Mouse (Mus musculus): ENCODE data around the gene P4hb.
"Not testable (repeated sequence)": the region's sequence is repeated elsewhere in the genome, so short reads cannot be mapped to it uniquely, and the experiment has no call there.

P4hb gene

DNA sequence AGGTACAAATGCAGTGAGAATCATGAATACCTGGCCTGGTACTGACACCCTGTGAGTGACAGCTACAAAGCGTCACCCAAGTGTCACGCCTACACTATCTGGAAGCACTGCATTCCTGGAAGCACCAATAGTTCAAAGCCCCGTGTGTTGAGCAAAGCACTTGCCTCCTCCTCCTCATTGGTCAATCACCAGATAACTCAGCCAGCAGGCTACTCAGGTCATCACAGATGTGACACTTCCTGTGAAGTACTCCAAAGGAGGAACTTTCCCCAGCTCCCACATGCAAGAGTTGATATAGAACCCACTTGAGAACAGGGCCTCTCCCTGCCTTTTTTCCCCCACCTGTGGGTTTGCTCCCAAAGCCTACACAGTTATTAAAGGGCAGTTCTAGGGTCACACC is 1.9 kb downstream of the P4hb start:
- no peak for DNase-seq

DNA sequence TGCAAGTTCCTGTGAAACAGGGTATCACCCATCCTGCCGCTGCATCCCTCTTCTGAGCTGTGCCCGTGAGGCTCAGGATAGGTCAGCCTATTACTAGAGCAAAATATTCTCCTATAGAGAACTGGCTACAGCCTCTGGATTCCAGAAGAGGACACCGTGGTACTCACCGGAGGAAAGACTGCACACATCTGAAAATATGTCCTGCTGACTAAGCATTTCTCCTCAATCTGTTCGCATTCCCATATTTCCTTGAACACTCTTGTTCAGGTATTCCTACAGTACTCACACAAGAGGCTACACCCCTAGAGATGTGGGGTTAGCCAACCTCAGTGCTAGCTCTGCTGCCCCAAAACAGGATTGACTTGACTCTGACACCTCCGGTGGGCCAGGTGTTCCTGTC is 4.7 kb downstream of the P4hb start:
- DNase-seq, result no peak

DNA sequence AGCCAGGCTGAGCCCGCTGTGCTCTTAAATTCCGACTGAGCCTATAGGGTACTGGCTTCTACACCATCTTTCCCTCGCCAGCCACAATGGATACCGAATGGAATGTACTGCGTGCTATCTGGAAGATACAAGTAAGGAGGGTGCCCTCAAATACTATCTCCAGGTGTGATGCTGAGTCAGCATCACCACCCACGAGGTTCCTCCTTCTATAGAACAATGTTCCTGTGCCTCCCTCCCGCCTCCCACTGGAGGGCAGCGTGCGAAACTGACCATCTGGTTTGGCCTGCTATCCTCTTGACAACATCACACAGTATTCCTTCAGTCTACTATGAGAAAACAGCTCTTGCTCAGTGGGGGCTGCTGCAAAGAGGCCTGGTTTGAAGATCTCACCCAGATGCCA is 7.9 kb downstream of the P4hb start:
- no peak for DNase-seq

DNA sequence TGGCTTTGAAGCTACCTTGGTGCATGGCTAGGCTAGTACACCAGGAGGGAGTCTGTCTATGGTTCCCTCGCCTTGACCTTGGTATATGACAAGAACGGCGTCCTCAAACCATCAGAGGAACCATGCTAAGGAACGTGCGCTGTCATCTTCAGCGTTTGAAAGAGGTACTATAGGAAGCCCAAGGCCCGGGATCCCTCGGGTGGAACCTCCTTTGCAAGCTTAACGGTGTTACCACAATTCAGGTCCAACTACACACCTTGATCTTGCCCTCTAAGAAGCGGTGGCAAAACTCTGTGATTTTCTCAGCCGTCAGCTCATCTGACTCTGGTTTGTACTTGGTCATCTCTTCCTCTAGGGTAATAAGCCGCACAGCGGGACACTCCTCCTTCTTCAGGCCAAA is 10.1 kb downstream of the P4hb start:
- DNase-seq, result no peak

DNA sequence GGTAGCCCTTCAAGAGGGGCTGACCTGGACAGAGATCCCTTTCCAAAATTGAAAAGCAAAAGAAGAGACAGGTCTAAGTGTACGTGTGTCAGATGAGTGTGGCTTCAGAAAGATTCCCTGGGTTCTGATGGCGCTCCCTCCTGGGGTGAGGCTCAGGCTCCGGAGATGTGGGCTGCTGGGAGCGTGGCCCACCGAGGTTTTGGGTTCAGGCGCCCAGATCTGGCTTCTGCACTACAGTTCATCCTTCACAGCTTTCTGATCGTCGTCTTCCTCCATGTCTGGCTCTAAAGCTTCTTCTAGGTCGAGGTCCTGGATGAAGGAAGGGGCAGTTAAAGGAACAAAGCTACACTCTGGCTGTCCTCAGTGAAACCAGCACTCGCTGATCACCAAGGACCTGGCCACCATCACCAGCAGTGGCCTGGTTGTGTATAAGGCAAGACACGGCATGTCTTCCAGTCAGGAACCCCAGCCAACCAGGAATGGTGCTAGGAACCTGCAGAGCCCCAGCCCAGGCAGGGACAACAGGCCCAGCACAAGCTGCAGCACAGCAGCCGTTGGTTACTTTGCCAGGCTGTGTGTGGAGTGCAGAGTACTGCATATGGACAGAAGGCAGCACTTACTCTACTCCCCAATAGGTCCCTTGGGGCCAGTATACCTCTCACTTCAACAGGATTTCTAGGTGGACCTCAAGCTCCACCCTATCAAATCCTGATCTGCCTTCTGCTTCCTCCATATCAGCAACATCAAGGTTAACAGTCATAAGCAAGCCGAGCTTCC is 11.9 kb downstream of the P4hb start:
- DNase-seq, result no peak

DNA sequence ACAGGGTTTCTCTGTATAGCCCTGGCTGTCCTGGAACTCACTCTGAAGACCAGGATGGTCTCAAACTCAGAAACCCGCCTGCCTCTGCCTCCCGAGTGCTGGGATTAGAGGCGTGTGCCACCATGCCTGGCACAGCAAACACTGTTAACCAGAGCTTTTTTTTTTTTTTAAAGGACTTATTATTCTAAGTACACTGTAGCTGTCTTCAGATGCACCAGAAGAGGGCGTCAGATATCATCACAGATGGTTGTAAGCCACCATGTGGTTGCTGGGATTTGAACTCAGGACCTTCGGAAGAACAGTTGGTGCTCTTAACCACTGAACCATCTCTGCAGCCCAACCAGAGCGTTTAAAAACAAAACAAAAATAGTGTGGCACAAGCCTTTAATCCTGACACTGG is 14.2 kb downstream of the P4hb start:
- not testable (repeated sequence) for DNase-seq

DNA sequence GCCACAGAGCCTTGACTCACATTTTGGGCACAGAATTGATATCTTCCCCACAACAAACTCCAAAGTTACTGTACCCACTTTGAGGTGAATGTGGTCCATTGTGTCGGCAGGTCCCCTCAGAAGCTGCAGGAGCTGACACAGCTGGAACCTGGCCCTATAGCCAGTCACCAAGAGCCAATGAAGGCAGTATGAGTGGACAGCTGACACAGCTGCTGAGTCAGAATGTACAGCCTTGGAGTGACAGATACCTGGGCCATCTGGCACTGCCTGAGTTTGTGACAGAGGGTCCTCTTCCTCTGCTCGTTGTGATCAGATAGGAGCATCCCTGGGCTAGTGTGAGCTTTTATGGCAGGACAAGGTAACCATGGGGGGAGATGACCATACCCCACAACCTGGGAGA is 17.8 kb downstream of the P4hb start:
- DNase-seq, result no peak

DNA sequence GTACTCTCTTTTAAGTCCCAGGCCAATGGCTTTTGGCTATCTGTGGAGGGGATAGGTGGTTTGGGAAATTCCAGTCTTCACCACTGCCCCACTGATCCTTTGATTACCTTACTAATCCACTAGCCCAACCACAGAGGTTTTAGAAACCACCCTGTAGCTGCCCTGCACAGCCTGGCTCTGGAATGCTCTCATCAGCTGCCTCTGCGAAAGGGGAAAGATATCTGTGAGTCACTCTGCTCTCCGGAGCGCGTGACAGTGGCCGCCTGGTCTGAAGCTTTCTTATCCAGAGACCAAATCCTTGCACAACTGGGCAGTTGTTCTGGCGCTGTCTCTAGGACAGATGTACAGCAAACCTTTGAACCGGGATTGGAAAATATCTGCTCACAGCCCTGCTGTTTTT is 18.2 kb downstream of the P4hb start:
- DNase-seq, result no peak

DNA sequence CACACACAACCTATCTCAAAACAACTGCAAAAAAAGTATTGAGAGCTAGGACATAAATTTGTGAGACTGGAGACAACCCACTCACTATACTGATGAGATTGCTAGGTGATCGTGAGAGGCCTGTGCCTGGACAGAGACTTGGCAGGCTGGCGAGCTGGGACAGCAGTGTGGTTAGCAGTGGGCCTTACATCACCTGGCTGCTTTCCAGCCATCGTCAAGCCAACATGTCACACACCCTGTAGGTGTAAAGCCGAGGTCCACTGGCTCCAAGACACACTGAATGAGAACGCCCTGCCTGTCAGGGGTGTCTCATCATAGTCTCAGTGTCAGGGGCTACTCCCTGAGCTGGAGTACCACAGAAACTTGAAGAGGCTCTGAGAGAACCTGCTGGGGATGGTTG is 20.3 kb downstream of the P4hb start:
- DNase-seq, result no peak

DNA sequence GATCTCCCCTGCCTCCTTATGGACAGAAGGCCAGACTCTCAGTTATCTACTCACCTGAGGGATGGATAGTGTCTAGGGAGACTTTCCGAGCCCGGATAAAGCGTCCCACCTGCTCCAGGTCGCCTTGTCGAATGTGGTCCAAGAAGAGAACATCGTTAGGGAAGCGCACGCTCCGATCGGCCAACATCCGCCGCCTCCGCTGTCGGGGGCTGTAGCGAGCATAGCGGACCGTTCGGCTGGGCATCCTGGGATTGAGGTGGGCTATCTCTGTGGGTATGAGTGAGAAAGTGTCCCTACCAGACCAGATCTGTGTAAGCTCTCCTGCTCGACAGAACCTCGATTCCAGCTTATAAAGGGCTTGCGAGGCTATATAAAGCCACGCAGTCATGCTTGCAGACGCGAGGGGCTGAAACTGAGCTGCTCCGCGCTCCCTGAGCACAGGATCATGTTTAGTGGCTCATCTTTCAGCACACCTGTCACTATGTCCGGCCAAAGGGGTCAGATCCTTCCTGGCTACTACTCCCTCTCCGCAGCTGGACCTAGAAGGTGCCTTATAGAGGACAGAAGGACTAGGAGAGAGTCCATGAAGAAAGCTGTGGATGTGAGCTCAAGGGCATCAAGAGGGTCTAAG is 22.1 kb downstream of the P4hb start, which contains the start of gene Ppp1r27:
Gene Ppp1r27 (minus strand): TSS at position 323 of the 631 bp plus-strand sequence.
- DNase-seq, result no peak

DNA sequence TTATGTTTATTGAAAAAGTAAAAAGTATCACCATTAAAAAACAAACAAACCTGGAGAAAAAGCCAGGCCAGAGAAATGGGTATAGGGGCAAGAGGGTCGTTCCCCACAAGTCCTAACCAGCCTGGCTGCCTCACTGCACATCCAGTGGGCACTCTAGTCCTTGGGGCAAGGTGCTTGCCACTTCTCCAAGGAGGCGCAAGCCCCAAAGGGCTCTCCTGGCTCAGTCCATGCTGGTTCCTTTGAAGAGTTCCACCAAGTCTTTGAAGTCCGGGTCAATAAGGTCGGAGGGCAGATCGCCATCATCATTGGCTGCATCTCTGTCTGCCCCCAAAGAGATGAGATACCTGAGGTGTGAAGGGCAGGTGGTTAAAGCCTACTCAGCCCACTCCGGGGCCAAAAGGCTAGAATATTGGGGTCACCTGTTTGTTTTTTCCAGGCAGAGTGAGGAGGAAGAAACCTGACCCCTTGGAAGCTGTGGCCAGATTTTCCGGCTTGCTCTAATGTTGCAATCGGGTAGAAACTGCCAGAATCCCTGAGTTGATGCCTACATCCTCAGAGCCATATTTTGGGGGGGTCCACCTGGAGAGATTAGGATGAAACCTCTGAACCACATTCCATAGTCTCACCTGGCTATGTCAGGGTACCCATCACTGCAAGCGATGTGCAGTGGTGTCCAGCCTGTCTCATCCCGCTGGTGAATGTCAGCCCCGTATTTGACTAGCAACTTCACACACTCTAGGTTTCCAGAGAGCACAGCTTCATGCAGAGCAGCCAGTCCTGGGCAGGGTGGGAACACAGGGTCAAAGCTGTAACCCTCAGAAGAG is 22.9 kb downstream of the P4hb start:
- DNase-seq, result no peak

DNA sequence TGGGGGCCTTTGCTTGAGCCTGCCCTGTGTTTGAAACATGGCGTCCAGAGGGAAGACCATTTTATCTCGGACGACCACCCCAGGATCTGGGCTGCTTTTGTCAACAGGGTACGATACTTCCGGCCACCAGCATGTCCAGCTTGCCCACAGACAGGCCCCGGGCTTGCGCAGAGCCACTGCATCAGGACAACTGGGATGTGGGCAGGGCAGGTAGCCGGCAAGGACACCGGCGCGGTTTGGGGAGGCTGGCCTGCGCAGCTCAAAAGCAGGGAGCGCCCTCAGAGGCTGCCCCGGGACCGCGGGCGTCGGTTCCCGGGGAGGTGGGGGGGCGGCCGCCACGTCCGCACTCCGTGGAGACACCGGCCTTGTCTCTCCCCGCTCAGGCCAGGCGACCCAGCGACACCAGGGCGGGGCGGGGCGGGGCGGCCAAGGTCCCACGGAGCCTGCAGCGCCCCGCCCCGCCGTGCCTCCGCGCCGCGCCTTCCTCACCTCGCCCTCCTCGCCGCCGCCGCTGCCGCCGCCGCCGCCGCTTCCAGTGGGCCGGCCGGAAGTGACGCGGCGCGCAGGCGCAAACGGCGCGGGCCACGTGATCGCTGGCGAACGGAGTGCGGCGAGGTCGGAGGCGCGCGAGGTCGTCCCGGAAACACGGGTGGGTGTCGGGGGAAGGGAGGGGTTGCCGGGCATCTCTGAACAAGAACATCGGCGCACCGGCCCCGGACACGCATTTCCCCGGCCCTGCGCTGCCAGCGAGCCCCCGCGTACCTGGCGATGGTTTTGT is 23.7 kb downstream of the P4hb start, which contains the start of gene Mcrip1:
Gene Mcrip1 (minus strand): TSS at position 560 of the 778 bp plus-strand sequence.
- peak; percentile 93 for DNase-seq

DNA sequence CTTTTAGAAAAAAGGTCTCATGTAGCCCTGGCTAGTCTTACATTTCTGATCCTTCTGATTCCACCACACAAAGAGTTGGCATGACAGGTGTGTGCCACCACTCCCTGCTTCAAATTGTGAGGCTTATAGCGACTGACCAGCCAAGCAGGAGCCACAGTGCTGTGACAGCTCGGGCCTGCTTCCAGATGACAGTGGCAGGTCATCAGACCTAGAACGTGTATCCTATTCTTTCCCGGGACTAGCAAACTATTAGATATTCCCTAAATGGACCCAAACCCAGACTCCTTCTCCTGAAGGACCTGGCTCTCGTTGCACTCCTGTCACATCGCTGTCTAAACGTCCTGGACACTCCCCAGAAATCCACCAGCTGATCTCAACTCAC is 24.3 kb downstream of the P4hb start:
- no peak for DNase-seq

DNA sequence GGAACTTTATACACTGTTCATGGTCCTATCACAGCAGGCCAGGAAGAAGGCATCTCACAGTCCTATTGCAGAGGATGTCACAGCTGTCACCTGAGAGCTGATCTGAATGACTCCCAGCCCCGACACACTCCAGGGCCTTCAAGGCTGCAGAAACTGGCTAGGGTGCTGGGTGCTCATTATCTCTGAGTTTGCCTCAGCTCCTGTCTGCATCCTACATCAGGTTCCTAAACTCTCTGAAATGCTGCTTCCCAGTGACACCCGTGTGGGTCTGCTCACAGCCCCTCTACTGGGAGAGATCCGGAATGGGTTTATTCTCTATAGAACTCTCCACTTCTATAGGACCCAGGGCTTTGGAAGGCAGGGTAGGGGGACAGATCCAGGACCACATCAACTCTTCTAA is 24.8 kb downstream of the P4hb start:
- DNase-seq, result no peak

DNA sequence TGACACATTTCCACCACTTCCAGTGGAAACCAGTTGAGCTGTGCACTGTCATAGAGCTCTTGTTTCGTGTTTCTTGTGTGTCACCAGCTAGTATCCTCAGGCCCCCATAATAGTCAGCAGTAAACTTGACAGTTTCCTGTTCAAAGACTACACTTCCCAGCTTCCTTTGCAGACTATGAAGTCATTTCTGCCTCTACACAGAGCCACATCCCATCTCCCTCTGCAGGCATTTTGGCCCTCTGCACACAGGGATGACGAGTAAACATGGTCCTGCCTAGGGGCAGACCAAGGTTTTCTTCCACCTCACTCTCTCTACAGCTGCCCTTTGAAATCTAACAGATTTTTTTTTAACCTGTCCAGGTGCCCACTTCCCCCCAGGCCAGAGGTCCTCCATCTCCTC is 25.6 kb downstream of the P4hb start:
- DNase-seq, result no peak

DNA sequence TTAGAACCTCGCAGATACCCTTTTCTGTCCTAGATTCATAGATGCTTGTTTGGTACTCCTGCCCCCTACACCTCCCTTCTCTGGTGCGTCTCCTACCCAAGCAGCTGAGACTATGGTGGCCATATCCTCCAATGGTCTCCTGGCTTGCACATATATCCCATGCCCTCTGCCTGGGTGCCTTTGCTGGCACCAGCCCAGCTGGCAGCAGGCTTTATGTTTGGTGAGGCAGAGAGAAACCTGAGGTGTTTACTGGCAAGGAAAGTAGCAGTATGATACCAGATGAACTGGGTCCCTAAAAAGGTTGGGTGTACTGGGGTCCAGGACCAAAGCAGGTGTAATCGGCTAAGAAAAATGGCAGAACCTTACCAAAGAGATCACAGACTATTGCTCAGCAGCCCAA is 27.1 kb downstream of the P4hb start:
- DNase-seq, result peak in 1 of 2 experiments; percentile 54

DNA sequence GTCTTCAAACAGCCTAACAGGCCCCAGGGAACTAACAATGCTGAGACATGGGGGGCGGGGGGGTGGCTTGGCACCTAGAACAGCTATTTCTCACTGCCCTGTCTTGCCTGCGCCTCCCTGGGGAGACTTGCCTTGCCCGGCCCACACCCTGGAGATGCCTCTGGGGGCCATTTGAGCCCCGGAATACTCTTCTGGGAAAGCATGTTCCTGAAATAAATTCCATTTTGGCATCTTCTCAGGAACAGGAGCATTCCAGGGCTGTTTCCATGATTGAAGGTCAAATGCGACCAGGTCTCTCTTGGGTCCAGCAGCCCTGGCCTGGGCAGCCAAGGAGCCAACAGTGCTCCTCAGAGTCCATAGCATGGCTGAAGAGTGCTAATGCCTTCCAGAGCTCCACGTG is 30.7 kb downstream of the P4hb start:
- DNase-seq, result no peak

DNA sequence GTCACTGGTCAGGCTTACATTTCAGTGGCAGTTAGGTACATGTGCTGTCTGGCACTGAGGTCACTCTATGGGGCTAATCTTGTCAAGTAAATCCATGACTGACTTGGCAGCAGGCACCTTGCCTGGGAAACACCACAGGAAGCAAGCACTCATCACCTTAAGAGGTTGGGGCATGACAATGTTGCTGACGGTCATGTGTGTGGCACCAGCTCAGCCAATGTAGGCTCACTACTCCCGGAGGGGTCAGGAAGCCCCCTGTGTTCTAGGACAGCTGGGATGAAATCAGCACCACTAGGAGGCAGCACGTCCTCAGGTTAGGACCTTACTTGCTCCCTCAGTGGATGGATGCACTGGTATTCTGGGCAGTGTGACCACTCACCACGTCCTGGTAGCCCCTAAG is 31.1 kb downstream of the P4hb start:
- DNase-seq, result peak in 1 of 2 experiments; percentile 44

DNA sequence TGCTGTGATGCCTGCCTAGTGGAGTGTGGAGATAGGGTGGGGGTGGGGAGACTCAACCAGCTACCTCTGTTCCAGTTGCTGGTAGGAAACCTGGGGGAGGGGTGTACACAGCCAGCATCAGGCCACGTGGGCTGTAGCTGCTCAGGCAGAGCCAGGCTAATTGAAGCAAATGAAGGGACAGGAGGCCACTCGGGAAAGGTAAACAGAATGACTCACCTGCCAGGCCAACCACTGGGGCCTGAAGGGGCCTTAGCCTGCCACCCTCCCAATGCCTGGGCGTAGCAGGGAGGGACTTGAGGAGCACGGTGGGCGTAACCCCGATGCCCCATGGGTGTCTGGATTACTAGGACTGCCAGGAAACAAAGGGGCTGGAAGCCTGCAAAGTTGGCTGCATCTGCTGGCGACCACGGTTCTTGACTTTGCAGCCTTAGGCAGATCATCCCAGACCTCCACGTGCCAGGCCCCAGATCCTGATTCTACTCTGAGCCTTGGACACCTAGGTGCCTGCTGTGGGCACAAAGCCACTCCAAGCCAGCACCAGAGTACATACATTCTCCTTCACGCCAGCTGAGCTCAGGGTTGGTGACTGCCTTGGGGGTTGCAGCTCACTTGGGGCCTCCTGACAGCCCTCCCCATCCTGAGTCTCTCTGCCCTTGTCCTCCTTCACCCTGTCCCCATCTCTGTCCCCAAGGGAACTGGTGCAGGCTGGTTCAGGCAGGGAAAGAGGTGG is 33.6 kb downstream of the P4hb start:
- DNase-seq, result peak; percentile 67 to 90

DNA sequence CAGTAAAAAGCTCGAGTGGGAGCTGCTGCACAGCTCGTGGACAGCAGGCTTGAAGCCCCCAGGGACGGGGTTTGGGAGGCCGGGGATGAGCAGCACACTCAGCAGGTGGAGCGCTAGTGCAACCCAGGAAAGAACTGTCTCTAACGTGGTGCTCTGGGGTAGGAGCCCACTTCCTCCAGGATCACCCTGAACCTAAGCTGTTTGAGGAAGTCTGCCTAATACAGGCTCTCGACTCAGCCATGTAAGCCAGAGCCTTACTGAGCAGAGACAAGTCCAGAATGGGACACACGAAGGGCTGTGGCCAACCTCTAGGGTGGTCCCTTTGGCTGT is 34.1 kb downstream of the P4hb start:
- no peak for DNase-seq

DNA sequence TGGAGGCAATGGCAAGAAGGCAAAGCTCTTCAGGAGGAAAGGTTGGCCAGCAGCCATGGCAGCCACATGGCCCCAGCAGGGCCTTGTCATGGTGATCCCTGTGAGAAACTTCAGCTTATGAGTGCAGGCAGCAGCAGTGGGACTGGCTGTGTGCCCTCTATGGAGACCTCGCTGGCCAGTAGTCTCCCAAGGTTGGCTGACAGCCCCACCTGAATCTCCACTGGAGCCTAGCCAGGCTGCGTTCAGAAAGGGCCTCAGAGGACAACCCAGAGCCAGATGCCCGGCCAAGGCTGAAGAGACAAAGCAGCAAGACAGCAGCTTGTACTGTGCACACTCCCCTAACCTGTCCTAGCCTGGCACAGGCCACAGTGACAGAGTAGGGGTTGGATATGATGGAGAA is 34.6 kb downstream of the P4hb start:
- peak; percentile 87 to 91 for DNase-seq

DNA sequence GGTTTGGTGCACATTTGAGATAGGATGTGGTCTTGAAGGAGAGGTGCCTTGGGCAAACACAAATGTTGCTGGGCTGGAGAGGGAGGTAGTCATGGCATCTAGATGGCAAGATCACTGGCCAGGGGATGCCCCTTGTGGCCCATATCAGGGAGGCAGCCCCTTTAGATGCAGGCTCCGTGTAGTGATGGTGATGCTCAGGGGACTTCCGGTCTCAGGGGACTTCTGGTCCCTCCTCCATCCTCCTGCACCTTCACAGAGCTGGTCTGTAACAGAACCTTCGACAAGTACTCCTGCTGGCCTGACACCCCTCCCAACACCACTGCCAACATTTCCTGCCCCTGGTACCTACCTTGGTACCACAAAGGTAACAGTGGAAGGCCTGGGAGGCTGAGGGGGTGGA is 37.2 kb downstream of the P4hb start:
- no peak for DNase-seq
